Comparison of ENCODE assay signal across 25 mouse cellular contexts in the genomic region with DNA sequence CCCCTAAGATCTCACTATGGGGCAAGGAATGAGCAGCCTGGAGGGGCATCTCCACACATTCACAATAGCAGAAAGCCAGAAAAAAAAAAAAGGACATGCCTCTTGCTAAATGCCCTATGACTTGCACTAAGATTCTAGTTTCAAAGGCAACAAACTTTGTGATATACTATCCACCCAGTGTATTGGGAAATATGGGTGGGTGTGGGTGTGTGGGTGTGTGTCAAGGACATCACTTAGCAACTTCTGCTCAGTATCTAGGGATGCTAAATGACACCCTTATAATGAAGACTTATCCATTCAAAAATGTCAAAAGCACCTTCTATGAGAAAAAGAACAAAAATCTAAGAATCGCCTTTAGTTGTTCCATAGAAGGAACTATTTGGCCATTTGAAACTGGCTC. TPM values are rescaled to one million over a fixed set of nuclear protein-coding genes. Genes with fewer than 3 reads are reported as not detected.
DNase-seq lines count a peak whose midpoint lies in the region; ATAC-seq and TF ChIP-seq lines count a peak whose summit lies in the region.
"Had no signal": no experiment of that assay in that cellular context is flagged by ENCODE, and none has a peak within 500 bp of the region (broad histone marks: within the 10 kb centered on the region; RNA-seq: fewer than 3 reads in every experiment).

No protein-coding gene starts in this region.

- H3K36me3 ChIP-seq in liver, embryonic 12.5 days: no peaks in the 10 kb centered on the region
- no peaks in the 10 kb centered on the region for H3K36me3 ChIP-seq in forebrain, postnatal 0 days (ENCODE audit: insufficient read depth)
- H3K36me3 ChIP-seq: heart, embryonic 12.5 days; heart, embryonic 15.5 days; hindbrain, embryonic 10.5 days; hindbrain, embryonic 13.5 days; intestine, embryonic 15.5 days had no signal

- no peaks in the 10 kb centered on the region for H3K27me3 ChIP-seq in liver, embryonic 12.5 days (replicated peaks)
- no peaks in the 10 kb centered on the region for H3K27me3 ChIP-seq in forebrain, postnatal 0 days (ENCODE audit: insufficient read depth, low read length)
- H3K27me3 ChIP-seq: hindbrain, embryonic 13.5 days; intestine, embryonic 15.5 days had no signal

- no peak overlapping the region for H3K4me3 ChIP-seq in liver, embryonic 12.5 days
- H3K4me3 ChIP-seq in forebrain, postnatal 0 days (ENCODE audit: low read depth, low read length): no peak overlapping the region
- H3K4me3 ChIP-seq: heart, embryonic 12.5 days; heart, embryonic 15.5 days; hindbrain, embryonic 10.5 days; hindbrain, embryonic 13.5 days; intestine, embryonic 15.5 days had no signal

- TF ChIP-seq CTCF in forebrain, postnatal 0 days (IDR thresholded peaks at IDR 0.05; ENCODE audit: low read depth): no peak

- no peak overlapping the region for H3K4me2 ChIP-seq in liver, embryonic 12.5 days
- H3K4me2 ChIP-seq in forebrain, postnatal 0 days (ENCODE audit: low read depth): no peak overlapping the region
- H3K4me2 ChIP-seq: heart, embryonic 12.5 days; heart, embryonic 15.5 days; hindbrain, embryonic 13.5 days; intestine, embryonic 15.5 days had no signal

- no peak overlapping the region for H3K9ac ChIP-seq in liver, embryonic 12.5 days
- H3K9ac ChIP-seq in forebrain, postnatal 0 days: no peak overlapping the region
- H3K9ac ChIP-seq: heart, embryonic 12.5 days; heart, embryonic 15.5 days; hindbrain, embryonic 13.5 days; intestine, embryonic 15.5 days had no signal

- H3K27ac ChIP-seq in liver, embryonic 12.5 days: no peak overlapping the region
- no peak overlapping the region for H3K27ac ChIP-seq in forebrain, postnatal 0 days (ENCODE audit: low read depth, low read length)
- H3K27ac ChIP-seq: heart, embryonic 15.5 days; hindbrain, embryonic 10.5 days; hindbrain, embryonic 13.5 days; intestine, embryonic 15.5 days had no signal

- WGBS in liver, embryonic 12.5 days (ENCODE audit: insufficient replicate concordance): 88% methylated on average over 1 of the region's 1 CpGs
- 95% methylated on average over 1 of the region's 1 CpGs for WGBS in forebrain, postnatal 0 days

- no peaks in the 10 kb centered on the region for H3K4me1 ChIP-seq in liver, embryonic 12.5 days
- H3K4me1 ChIP-seq in forebrain, postnatal 0 days (ENCODE audit: insufficient read depth): no peaks in the 10 kb centered on the region
- H3K4me1 ChIP-seq: heart, embryonic 12.5 days; heart, embryonic 15.5 days; intestine, embryonic 15.5 days had no signal

- H3K9me3 ChIP-seq in liver, embryonic 12.5 days (replicated peaks): no peaks in the 10 kb centered on the region
- no peaks in the 10 kb centered on the region for H3K9me3 ChIP-seq in forebrain, postnatal 0 days (ENCODE audit: low read length)
- H3K9me3 ChIP-seq: heart, embryonic 12.5 days; heart, embryonic 15.5 days; hindbrain, embryonic 10.5 days; hindbrain, embryonic 13.5 days; intestine, embryonic 15.5 days had no signal

- DNase-seq in frontal cortex, adult 2 months (ENCODE audit: extremely low spot score in 1 of 2, low spot score in 1 of 2): peak; percentile 8 to 31
- no peak for DNase-seq in frontal cortex, postnatal 14 days (ENCODE audit: low spot score in 2 of 2)
- DNase-seq in right cerebral cortex, adult 18-20 months: peak; percentile 28
- DNase-seq in right cerebral cortex, postnatal 25 days: no peak
- DNase-seq in brain, adult 2 months (ENCODE audit: low read depth, low spot score): peak; percentile 34
- no peak for DNase-seq in forebrain, postnatal 0 days
- DNase-seq: adrenal gland, adult 8-10 months; adrenal gland, postnatal 25 days; cerebellum, adult 18-20 months; cerebellum, adult 9-10 months; cerebellum, postnatal 14 days; gastrocnemius, postnatal 14 days; heart, adult 18-20 months; heart, postnatal 10 days; heart, postnatal 36 days had no signal

- ATAC-seq in megakaryocyte, adult 5-6 weeks (ENCODE audit: poor library complexity, severe bottlenecking): peak; percentile 90
- ATAC-seq in liver, embryonic 12.5 days: no peak
- ATAC-seq in forebrain, postnatal 0 days: no peak
- ATAC-seq: CD4-positive, CD25-positive, alpha-beta regulatory T cell, adult 4 months; forebrain, embryonic 14.5 days; hindbrain, embryonic 16.5 days; intestine, embryonic 15.5 days had no signal

RNA-seq across cellular contexts. Expression of a gene that starts 40.6 kb away (rescaled TPM):
- 4.4 and 4.9 TPM in 2 replicates for polyA plus RNA-seq in frontal cortex, adult 2 months (2012; rRNA removed)
- 50.6 and 64.3 TPM in 2 replicates for total RNA-seq in megakaryocyte, adult 5-6 weeks (2015)
- 74.0 and 85.5 TPM in 2 replicates for total RNA-seq in megakaryocyte, adult 5-6 weeks (2017)
- 2.5 and 2.8 TPM in 2 replicates for polyA plus RNA-seq in liver, embryonic 12.5 days (2016; fragmentation: Nextera tagmentation; extraction: Ambion mirVana)
- total RNA-seq in forebrain, postnatal 0 days (2014; rRNA removed): 25.5 and 30.5 TPM in 2 replicates
- polyA plus RNA-seq in forebrain, postnatal 0 days (2015; fragmentation: Nextera tagmentation; extraction: Ambion mirVana): 9.5 and 12.6 TPM in 2 replicates

Comparison
In these comparisons a context has a peak if more than half of its experiments do, and no peak if none do; other contexts are left out.
1. DNase-seq: peak in frontal cortex, adult 2 months (2 of 2), right cerebral cortex, adult 18-20 months (single experiment) and brain, adult 2 months (single experiment); none in frontal cortex, postnatal 14 days (0 of 2), right cerebral cortex, postnatal 25 days (single experiment) and forebrain, postnatal 0 days (single experiment).